Mouse (Mus musculus) ES-Bruce4 (cell line): ENCODE measurements around the gene Cnot8. TPM values are rescaled to one million over a fixed set of nuclear protein-coding genes. Genes with fewer than 3 reads are reported as not detected.

Experiments used
- H3K27ac ChIP-seq: 2 replicates; pipeline ENCODE4 v1.5.1; 2012; ENCODE audit warnings: low read length, inconsistent platforms; ENCODE audit not compliant: insufficient read depth
- H3K27me3 ChIP-seq: 2 replicates; pipeline ENCODE4 v1.6.1; 2012; ENCODE audit warnings: mild to moderate bottlenecking, low read length, inconsistent platforms; ENCODE audit not compliant: control insufficient read depth, poor library complexity, insufficient read depth, severe bottlenecking
- H3K36me3 ChIP-seq: 2 replicates; pipeline ENCODE4 v1.6.1; 2012; ENCODE audit warnings: inconsistent platforms, mild to moderate bottlenecking, low read length, moderate library complexity; ENCODE audit not compliant: control insufficient read depth, poor library complexity, insufficient read depth, severe bottlenecking
- H3K4me1 ChIP-seq: one replicate; pipeline ENCODE4 v1.8.1; 2011; ENCODE audit warnings: low read length; ENCODE audit not compliant: control insufficient read depth, insufficient read depth
- H3K4me3 ChIP-seq: 2 replicates; pipeline ENCODE4 v1.5.1; 2011; ENCODE audit warnings: low read depth, mild to moderate bottlenecking, low read length
- H3K9ac ChIP-seq: 2 replicates; pipeline ENCODE4 v1.6.1; 2012; ENCODE audit warnings: low read depth, mild to moderate bottlenecking, inconsistent platforms; ENCODE audit not compliant: poor library complexity, severe bottlenecking
- H3K9me3 ChIP-seq: replicated peaks from 2 replicates; pipeline ENCODE4 v1.6.1; 2012; ENCODE audit warnings: mild to moderate bottlenecking, low read length, inconsistent platforms; ENCODE audit not compliant: control insufficient read depth, poor library complexity, insufficient read depth, severe bottlenecking
- CTCF ChIP-seq: IDR thresholded peaks from one replicate; pipeline ENCODE4 v1.8.1; 2011; ENCODE audit warnings: low read depth, low read length
- EP300 ChIP-seq: IDR thresholded peaks from 2 replicates; pipeline ENCODE4 v1.6.1; 2011; ENCODE audit warnings: low read depth, low read length; ENCODE audit not compliant: insufficient read depth
- POLR2A ChIP-seq: IDR thresholded peaks from one replicate; pipeline ENCODE4 v1.8.1; 2011; ENCODE audit warnings: low read length; ENCODE audit not compliant: insufficient read depth
- polyA plus RNA-seq: library from polyadenylated mRNA; stranded (reverse); fragments of >200 nt; gene quantifications from 2 replicates; pipeline ENCODE4 v1.2.4, GENCODE M21; 2011; ENCODE audit warnings: low read depth; ENCODE audit not compliant: missing spikeins, insufficient read depth, insufficient read length

The Cnot8 gene
- polyA plus RNA-seq, 1 experiment = 98.9 TPM

DNA sequence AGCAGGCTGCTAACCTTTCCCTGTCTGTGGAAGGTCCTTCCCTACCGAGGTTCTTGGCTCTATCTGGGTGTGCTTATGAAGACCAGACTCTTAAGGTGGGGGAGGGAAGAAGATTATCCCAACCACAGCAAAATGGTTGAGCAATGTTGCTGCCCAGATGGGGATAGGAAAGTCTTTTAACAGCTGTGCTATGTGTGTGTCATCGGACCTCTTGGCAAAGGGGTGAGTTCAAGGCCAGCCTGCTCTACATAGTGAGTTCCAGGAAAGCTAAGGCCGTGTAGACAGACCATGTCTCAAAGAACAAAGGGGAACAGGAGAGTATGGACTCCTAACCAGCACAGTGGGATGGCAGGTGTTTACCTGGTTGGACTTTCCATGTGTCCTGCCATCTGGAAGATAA, 31.0 kb upstream of the Cnot8 start:
- H3K36me3 ChIP-seq = no peaks in the 10 kb centered on the region
- no peaks in the 10 kb centered on the region for H3K27me3 ChIP-seq
- no peak overlapping the region for H3K4me3 ChIP-seq
- no peaks in the 10 kb centered on the region for H3K4me1 ChIP-seq
- TF ChIP-seq POLR2A (no peak), CTCF (no peak), EP300 (no peak)
- no peak overlapping the region for H3K27ac ChIP-seq
- H3K9ac ChIP-seq = no peak overlapping the region
- no peaks in the 10 kb centered on the region for H3K9me3 ChIP-seq

DNA sequence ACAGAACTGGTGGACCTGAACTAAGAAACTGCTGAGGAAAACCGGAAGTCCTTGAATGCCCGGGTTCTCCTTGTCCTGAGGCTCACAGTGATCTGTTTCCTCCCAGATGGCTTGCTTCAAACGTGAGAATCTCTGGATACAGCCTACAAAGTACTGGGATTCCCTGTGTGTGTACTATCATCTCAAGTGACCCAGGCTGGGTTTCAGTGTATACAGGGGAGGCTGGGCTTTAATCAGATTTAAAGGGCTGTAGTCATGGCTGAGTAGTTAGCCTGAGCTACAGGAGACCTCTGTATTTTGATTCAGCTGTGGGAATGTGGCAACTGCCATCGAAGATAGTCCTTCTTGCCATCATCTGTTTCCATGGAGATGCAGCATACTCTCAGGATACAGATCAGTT, 26.7 kb upstream of the Cnot8 start:
- Histone ChIP-seq H3K9me3 (no peaks in the 10 kb centered on the region), H3K27ac (no peak overlapping the region), H3K36me3 (no peaks in the 10 kb centered on the region), H3K4me3 (no peak overlapping the region), H3K9ac (no peak overlapping the region), H3K27me3 (no peaks in the 10 kb centered on the region), H3K4me1 (no peaks in the 10 kb centered on the region)
- TF ChIP-seq CTCF (no peak), POLR2A (no peak), EP300 (no peak)

DNA sequence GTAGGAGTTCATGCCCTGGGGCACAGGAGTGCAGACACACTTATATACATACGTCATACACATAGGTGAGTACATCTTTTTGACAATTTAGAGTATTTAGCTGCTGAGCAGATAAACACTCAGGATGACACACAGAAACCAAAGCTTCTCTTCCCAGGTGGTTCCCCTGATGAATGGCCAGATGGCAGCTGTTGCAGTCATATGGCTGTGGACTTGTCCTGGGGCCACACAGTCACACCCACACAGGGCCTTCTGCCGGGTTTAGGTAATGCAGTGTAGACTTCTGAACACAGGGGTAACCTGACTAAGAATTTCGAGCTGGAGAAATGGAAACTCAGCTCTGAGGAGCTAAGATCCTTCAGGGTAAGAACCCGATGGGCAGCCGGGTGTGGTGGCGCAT, 22.2 kb upstream of the Cnot8 start:
- H3K36me3 ChIP-seq = no peaks in the 10 kb centered on the region
- H3K4me3 ChIP-seq = no peak overlapping the region
- H3K9me3 ChIP-seq = no peaks in the 10 kb centered on the region
- TF ChIP-seq POLR2A = no peak
- no peak for TF ChIP-seq EP300
- TF ChIP-seq CTCF = no peak
- H3K9ac ChIP-seq = no peak overlapping the region
- H3K27ac ChIP-seq = no peak overlapping the region
- H3K4me1 ChIP-seq = no peaks in the 10 kb centered on the region
- H3K27me3 ChIP-seq = no peaks in the 10 kb centered on the region

DNA sequence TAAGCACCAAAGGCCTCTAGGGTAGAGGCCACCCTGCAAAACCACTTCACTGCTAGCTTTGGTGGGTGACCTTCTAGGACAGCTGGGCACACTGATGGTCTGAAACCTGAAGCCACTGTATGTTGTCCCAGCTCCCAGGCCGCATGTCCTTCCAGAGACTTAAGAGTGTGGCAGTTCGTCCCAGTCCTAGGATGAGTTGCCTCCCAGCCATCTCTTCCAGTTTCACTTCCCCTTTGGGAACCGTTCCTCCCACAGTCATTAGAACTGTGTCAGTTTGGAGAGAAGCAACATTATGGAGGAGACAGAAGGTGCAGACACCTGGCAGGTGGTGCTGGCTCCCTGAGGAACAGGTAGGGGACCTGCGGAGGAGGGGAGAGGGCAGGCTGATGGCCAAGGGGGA, 11.4 kb upstream of the Cnot8 start:
- Histone ChIP-seq H3K9ac (no peak overlapping the region), H3K4me3 (no peak overlapping the region), H3K27ac (no peak overlapping the region)

DNA sequence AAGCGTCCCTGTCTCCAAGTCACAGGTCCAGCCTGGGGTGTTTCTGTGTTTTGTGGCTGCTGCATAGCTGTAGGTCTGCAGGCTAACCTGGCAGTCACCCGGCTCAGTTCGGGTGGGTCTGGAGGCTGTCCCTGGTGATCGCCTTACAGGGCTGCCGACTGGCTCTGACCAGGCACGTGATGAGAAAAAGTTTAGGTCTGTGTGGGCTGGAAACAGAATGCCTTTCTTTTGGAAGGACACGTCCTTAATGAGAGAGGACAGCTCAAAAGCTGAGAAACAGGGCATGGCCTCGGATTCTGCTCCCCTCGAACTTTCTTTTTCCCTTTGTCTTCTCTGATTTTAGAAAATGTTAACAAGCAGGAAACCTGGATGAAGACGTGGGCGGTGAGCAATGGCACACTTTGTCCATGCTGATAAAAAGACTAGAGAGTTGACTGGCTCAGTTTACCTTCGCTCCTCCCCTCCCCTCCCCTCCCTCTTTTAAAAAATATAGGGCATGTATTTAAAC, 10.9 kb upstream of the Cnot8 start, which contains the start of gene Gm12248:
Gm12248 (minus strand) TSS at position 114 of the 508 bp plus-strand sequence.
- H3K36me3 ChIP-seq = no peaks in the 10 kb centered on the region
- TF ChIP-seq EP300 (no peak), POLR2A (no peak), CTCF (no peak)
- no peaks in the 10 kb centered on the region for H3K27me3 ChIP-seq

More for the DNA sequence above, 11.4 kb upstream of the Cnot8 start:
- Histone ChIP-seq H3K36me3 (no peaks in the 10 kb centered on the region), H3K9me3 (no peaks in the 10 kb centered on the region), H3K27me3 (no peaks in the 10 kb centered on the region), H3K4me1 (no peaks in the 10 kb centered on the region)
- TF ChIP-seq EP300 (no peak), CTCF (no peak), POLR2A (no peak)

DNA sequence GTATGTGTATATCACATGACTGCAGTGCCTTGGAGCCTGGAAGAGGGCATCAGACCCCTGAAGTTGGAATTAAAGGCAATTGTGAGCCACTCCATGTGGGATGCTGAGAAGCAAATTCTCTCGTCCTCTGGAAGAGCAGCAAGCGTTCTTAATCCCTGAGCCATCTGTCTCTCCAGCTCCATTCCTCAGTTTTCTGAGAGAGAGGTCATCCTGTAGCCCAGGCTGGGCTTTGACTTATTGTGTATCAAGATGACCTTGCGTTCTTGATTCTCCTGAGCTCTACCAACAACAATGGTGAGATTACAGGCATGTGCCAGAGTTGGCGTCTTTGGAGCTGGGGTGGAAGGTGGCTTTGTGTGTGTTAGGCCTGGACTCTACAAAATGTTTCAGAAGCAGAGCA, 9.2 kb upstream of the Cnot8 start:
- Histone ChIP-seq H3K9me3 (no peaks in the 10 kb centered on the region), H3K4me3 (no peak overlapping the region), H3K4me1 (no peaks in the 10 kb centered on the region)

More for the DNA sequence above, 10.9 kb upstream of the Cnot8 start, which contains the start of gene Gm12248:
- Histone ChIP-seq H3K9me3 (no peaks in the 10 kb centered on the region), H3K27ac (no peak within 1 kb of the TSS), H3K4me1 (no peaks in the 10 kb centered on the region), H3K4me3 (peak within 1 kb of the TSS; percentile 6; the same call in 1 of the 2 replicates), H3K9ac (no peak within 1 kb of the TSS)

More for the DNA sequence above, 9.2 kb upstream of the Cnot8 start:
- Histone ChIP-seq H3K27me3 (no peaks in the 10 kb centered on the region), H3K9ac (no peak overlapping the region), H3K27ac (no peak overlapping the region), H3K36me3 (no peaks in the 10 kb centered on the region)
- TF ChIP-seq POLR2A = no peak
- no peak for TF ChIP-seq CTCF
- TF ChIP-seq EP300 = no peak
